Mouse (Mus musculus) CD4-positive helper T cell, adult 2 months (primary cell): ENCODE results near the gene Rnf128.

Experiments used
- DNase-seq: peaks from one replicate; pipeline ENCODE4 v3.0.0-alpha.2; 2012; ENCODE audit warnings: low read depth, missing footprints, low spot score

Rnf128 gene

DNA sequence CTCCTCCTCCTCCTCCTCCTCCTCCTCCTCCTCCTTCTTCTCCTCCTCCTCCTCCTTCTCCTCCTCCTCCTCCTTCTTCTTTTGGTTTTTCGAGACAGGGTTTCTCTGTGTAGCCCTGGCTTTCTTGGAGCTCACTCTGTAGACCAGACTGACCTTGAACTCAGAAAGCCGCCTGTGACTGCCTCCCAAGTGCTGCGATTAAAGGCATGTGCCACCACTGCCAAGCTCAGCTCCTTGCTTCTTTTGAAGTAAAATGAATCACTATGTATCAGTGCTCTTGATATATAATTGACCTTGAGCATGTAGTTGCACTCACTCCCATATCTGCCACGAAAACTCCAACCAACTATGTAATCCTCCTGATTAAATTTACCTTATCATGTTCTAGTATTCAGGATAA lies 59.0 kb downstream of the Rnf128 start:
- no peak for DNase-seq

DNA sequence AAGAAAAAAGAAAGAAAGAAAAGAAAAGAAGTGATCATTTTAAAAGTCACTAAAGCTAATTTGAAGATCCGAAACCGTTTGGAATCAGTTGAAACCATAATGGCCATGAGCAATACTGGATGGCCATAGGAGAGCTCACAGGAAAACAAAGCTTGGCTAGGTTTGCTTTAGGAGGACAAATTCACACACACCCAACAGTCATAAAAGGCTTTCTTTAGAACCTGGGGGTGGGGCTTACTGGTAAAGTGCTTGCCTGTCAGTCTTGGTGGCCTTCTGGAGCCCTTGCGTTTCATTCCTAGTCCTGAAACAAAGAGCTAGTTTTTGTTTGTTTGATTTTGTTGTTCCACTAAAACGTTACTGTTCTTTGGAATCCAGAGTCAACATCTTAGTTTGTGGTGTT lies 71.6 kb downstream of the Rnf128 start:
- DNase-seq: no peak

DNA sequence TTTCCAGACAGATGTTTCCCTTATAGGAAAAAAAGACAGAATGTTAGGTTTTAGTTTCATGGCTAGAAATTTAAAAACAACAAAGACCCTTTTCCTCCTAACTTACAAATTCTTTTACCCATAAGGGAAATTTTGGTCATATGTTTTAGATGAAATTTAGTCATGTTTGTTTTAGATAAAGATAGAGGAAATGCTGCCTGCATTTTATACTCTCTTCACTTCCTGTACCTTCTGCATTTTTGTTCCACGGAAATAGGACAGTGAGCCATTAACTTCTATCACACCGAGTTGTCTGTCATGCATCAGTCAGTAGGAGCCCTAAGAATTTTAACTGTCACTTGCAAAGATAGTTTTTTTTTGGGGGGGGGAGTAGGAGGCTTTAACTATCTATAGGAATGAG lies 76.6 kb downstream of the Rnf128 start:
- DNase-seq: no peak

DNA sequence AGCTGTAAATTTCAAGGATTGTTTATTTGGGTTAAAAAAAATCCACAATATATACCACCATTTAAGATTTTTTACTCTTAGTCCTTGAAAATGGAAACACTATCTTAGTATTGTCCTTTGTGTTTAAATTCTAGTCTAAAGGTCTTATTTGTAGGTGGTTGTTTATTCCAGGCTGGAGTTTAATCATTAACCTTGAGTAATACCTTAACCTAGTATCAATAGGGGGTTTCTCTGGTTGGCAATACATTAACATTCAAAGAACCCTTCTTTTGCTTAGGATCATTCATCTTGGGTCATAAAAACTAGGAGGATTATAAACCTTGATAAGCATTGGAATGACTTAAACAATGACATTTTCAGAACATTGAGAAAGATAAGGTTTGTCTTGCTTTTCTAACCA lies 77.3 kb downstream of the Rnf128 start:
- no peak for DNase-seq

DNA sequence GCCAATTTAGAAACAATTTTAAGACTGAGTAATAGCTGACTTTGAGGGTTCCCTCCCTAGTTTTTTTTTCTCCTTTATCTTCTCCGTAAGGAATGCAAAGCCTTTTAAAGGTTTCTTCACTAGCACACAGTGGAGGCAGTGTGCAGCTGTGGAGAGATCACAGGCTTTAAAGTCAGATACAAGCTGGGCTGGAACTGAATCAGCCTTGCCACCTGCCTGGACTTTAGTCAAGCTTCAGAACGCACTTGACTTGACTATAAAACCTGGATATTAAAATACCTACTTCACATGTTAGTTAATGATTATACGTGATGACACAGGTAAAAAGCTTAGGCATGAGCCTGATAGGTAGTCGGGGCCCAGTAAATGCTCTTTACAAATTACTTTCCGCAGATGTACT lies 89.1 kb downstream of the Rnf128 start:
- no peak for DNase-seq

DNA sequence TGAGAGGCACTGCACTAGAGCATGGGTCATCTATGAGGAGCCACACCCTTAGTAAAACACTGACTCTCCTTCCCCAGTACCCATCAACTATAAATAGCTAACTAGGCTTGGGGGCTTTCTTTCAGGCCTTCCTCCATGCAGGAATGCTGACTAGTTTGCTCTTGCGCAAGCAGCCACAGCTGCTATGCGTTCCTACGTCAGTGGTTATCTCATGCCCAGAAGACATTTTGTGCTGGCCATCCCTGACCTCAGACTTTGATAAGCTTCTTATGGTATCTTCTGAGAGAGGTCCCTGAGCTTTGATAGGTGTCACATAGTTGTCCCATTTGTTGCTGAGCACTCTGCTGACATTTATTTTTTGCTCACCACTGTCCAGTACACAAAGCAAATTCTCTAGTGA lies 90.2 kb downstream of the Rnf128 start:
- no peak for DNase-seq

DNA sequence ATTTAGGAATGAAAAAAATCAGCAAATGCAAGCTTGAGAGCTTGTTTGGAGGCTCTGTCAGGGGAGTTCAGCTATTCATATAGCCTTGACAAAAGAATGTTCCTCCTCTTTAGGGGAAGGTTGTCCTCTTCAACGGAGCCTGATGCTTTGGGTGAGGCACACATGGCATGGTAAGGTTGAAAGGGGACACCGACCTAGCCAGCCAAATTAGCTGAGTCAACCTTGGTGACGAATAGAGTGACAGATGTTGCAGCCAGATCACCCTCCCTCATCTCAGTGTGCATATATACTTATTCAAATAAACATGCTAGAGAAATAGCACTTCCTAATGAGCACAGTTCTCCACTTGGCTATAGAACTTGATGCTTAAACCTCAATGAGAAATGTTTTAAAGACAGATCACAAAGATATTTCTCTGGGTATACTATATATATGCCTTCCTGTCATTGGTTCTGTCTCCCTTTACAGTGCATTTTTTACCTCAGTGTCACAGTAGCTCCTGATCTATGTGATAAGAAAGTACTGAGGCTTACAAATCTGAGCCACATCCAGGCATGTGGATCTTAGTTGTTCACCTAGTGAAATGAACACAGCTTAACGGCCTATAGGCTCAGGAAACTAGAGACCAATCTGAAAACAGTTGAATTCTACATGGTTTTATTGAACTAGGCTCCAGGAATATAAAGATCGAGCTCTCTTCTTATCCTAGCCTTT lies 91.4 kb downstream of the Rnf128 start:
- no peak for DNase-seq

DNA sequence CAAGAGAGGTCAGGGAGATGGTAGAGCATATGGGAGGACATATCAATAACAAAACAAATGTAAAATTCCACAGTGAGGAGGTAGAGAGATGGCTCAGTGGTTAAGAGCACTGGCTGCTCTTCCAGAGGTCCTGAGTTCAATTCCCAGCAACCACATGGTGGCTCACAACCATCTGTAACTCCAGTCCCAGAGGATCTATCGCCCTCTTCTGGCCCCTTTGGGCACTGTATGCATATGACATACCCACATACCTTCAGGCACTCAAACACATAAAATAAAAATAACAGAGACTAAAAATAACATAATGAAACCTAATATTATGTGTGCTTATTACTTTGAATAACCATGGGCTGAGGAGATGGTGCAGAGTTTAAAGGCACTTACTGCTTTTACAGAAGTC lies 99.0 kb downstream of the Rnf128 start:
- no peak for DNase-seq

DNA sequence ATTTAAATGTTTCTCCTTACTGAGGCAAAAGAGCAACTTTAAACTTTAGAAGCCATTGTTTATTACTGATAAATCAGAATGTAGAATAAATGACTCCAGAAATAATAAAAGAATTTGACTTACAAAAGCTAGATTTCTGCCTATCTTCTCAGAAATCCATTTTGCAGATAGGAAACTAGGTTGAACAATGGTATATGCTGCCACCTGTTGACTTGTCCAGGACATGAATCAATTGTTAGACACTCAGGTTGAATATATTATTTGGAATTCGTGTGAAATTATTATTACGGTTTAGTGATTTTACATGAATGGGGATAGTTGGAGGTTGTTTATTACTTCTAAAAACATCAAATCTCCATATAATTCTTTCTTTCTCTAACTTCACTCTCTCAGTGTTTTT lies 102.7 kb downstream of the Rnf128 start:
- peak; percentile 2 for DNase-seq

DNA sequence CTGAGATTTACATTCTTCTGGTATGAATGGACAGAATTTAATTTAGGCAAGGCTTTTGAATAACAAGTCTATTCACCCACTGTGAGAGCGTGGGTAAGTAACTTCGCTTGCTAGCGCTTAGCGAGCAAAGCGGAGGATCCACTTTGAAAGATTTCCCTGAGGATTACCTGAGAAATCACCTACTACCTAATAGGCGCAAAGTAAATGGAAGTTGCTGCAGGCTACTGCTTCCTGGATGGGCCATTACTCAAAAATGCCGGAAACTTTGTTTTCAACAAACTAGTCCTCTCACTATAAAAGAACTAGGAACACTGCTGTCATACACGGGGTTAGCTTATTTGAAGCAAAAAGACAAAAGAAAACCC lies 121.3 kb downstream of the Rnf128 start:
- no peak for DNase-seq

DNA sequence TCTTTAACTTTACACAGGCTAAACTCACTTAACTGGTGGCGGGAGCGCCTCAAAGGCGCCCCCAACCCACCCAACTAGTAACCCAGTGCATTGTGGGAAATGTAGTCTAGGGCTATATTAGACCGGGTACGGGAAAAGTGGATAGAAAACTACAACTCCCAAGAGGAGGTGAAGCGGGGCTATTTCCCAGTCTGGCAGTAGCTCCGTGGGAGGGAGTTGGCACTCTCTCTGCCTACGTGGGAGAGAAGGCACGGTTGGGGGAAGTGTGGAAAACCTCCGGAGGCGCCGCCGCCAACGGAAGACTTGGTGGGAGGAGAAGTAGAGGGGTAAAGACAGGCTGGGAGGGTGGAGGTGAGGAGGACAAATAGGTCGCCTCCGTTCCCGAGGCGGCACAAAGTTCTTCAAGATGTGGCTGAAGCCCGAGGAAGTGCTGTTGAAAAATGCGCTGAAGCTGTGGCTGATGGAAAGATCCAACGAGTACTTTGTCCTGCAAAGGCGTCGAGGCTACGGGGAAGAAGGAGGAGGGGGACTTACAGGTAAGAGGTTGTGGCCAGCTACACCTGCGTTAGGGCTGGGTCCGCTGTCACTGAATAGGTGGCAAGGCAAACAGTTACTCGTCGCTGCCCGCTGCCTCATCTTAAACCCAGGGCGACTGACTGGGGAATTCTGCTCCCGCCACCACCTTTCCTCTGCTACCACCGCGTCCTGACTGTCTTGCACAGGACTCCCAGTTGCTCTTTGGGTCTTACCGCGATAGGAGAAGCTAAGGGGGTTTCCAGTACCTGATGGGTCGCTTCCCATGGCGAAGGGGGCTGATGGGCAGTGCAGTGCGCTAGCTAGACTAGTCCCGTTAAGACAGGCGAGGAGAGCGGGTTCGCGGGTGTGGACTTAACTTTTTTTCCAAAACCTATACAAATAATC lies 121.9 kb downstream of the Rnf128 start, which contains the start of gene Tbc1d8b:
Gene Tbc1d8b (plus strand): TSS at position 222 of the 921 bp plus-strand sequence.
- peak; percentile 84 for DNase-seq

DNA sequence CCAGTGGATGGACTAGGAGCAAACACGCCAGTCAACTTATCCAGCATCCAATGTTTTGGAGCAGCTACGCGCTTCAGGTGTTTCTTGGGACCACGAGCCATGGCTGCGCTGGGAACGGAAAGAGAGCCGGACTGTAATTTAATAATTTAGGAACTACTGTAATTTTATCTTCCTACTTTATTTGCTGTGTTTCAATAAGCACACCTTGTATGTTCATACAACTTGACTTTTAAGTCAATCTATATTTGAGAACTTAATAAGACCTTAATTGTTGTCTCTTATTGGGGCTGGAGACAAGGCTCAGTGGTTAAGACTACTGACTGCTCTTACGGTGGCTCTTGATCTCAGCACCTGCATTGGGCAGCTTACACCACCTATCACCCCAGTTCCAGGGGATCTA lies 151.3 kb downstream of the Rnf128 start, which contains the start of gene Gm15013:
Gene Gm15013 (minus strand): TSS at position 101 of the 400 bp plus-strand sequence.
- no peak for DNase-seq

DNA sequence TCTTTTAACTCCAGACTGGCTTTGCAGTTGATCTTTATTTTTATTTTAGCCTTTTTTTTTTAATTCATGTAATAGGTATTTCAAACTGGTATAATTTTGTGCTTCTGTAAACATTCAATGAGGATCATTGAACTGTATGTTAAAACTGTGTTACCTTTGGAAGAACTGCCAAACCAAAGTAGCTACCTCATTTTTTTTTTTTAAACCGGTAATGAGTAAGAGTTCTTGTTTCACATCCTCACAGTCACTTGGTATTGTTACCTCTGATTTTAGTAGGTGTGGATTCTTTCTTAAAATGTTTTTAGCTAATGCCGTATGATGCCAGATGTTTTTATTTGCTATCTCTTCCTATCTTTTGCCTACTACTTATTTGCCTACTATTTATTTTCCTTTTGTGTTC lies 159.2 kb downstream of the Rnf128 start:
- DNase-seq: no peak
